Mouse (Mus musculus) liver, embryonic 14.5 days (tissue): ENCODE data around the gene Mfsd4b5.

Experiments
- CTCF ChIP-seq: IDR thresholded peaks from 2 replicates; pipeline ENCODE4 v1.5.1; 2016; ENCODE audit warnings: antibody characterized with exemption, low read depth, control low read depth
- EP300 ChIP-seq: IDR thresholded peaks from 2 replicates; pipeline ENCODE4 v1.6.1; 2016; ENCODE audit warnings: antibody characterized with exemption, low read depth

DNA sequence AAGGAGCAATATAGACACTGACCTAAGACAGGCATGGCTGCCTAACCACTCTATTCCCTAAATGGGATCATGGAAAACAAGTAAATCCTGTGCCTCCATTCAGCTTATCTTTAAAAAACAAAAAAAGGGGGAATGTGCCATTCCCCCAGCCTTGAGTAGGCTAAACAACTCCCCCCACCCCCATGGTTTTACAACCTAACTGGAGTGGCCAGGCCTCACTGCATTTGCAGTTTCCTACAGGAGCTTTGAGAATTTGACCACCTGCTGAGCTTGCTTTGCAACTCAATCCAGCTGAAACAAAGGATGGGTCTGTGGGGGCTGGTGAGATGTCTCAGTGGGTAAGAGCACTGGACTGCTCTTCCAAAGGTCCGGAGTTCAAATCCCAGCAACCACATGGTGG, 8.2 kb downstream of the Mfsd4b5 start:
- no peak for TF ChIP-seq CTCF
- TF ChIP-seq EP300 = no peak
